Mouse (Mus musculus): ENCODE measurements at regions not wholly inside any gene's neighbourhood (a gene's known extent, or its start where the extent isn't known, plus 50 kb on each side); places are given as distances from the start of the nearest gene placed in this dataset.

DNA sequence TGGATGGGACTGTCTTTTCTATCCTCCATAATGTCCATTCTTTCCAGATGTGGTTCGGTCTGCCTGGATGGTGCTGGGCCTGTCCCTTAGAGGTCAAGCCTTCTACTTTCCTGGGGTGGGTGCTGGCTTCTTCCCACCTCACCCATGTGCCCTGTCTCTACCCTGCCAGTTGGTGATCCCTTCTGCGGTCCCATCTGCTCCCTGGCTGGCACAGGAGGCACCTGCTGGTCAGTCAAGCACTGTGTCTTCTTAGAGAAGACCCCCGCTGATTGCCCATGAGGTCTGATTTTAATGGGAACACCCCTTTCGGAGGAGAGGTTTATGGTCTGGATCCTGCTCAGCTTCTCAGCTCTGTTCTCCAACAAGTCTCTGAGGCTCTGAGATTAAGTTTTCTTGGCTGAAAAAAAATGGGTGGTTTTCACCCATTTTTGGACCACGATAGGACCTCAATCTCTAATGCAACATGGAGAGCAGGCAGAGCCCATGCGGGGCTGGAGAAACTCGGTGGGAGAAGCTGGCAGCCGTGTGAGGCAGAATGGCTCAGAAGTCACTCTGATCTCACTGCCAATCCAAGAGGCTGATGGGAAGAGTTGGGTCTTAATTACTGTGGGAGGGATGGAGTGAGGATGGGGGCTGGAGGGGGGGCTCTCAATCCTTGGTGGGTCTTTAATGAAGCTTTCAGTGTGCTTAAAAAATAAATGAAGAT is 78.5 kb upstream of the Igsf21 start:
- no peak for DNase-seq (ENCODE audit: inconsistent age in 2 of 2, low spot score in 1 of 2)

GRCm38 (mm10) chr4:140320120-140320921 is 73.7 kb upstream of the Igsf21 start:
- DNase-seq (ENCODE audit: inconsistent age in 2 of 2, low spot score in 1 of 2), result no peak

- DNase-seq (ENCODE audit: inconsistent age in 2 of 2, low spot score in 1 of 2), result no peak
Measured at GRCm38 (mm10) chr4:140312635-140313034, 66.1 kb upstream of the Igsf21 start.

DNA sequence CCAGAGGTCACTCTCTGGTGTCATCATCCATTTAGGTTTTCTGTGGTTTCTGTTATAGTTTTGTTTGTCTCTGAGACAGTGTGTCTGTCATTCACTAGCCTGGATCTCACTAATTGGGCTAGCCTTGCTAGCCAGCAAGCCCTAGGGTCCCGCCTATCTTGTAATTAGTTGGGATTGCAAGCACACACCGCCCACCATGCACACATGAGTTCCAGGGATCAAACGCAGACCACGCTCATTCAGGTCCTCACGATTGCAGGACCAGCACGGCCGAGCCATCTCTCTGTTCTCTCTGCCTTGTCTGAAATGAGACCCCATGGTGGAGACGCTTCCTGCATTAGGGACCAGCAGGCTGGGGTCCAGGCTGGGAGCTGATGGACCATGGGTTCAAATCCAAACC is 60.9 kb upstream of the Igsf21 start:
- no peak for DNase-seq (ENCODE audit: inconsistent age in 2 of 2, low spot score in 1 of 2)

DNA sequence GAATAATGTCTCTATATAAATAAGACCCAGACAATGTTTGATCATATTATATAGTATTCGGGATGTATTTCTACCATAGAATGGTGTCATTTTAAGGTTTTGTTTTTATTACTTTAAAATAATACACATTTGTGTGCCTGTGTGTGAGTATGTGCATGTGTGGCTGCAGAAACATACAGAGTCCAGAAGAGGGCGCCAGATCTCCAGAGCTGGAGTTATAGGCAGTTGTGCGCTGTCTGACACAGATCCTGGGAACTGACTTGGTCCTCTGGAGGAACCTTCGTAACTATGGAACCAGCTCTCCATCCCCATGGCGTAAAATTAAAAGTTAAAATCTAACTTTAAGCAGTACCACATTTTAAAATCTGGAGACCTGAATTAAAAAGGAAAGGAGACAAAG is 58.4 kb upstream of the Igsf21 start:
- no peak for DNase-seq (ENCODE audit: inconsistent age in 2 of 2, low spot score in 1 of 2)

- no peak for DNase-seq (ENCODE audit: inconsistent age in 2 of 2, low spot score in 1 of 2)
Measured at GRCm38 (mm10) chr4:140301661-140302060, 55.1 kb upstream of the Igsf21 start.

DNA sequence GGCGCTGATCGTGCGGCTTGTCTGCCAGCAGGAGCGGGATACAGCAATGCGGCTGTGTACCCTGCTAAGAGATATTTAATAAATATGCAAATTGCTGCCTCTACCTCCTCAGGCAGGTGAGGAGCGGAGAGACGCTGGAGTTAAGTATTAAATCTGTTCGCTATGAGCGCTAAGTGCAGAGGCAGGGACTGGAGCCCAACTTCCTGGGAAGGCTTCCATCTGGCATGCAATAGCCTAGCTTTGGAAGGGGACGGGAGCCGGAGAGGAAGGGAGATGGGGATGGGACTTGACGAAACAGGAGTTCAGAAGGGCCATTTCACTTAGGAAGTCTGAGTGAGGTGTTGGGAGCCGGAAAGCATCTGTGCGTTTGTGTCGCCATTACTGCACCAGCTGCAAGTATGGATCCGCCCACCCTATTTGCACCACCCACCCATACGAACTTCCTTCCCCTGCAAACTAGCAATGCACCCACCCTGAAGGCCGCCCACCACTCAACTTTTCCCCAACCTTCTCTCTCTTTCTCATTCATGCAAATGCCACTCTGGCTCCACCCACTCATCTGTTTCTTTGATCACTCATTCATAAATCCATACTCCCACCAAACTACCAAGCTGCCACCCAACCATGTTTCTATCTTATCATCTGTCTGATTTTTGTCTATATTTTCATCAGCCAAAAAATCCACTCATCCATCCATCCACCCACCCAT is 51.5 kb upstream of the Igsf21 start:
- DNase-seq (ENCODE audit: inconsistent age in 2 of 2, low spot score in 1 of 2), result no peak

All from adrenal gland, adult (tissue).